Mouse (Mus musculus) limb, embryonic 13.5 days (tissue): ENCODE measurements at regions not wholly inside any gene's neighbourhood (a gene's known extent, or its start where the extent isn't known, plus 50 kb on each side); places are given as distances from the start of the nearest gene placed in this dataset.
"Not testable (repeated sequence)": the region's sequence is repeated elsewhere in the genome, so short reads cannot be mapped to it uniquely, and the experiment has no call there.

Source experiments
- ATAC-seq: fragments of 200-750 bp; cut with Nextera tagmentation; 2 replicates; pipeline ENCODE4 v1.8.0; 2017; ENCODE audit warnings: low read depth, moderate number of reproducible peaks, moderate TSS enrichment; ENCODE audit not compliant: low FRiP score
- H3K27ac ChIP-seq: fragments of 300-500 bp; sonication (generic); 2 replicates; pipeline ENCODE4 v1.5.1; 2015; ENCODE audit warnings: inconsistent platforms, mild to moderate bottlenecking, moderate library complexity
- H3K27me3 ChIP-seq: fragments of 300-500 bp; sonication (generic); 2 replicates; pipeline ENCODE4 v1.6.1; 2015; ENCODE audit warnings: mild to moderate bottlenecking, inconsistent platforms
- H3K36me3 ChIP-seq: fragments of 300-500 bp; sonication (generic); 2 replicates; pipeline ENCODE4 v1.6.1; 2015; ENCODE audit warnings: inconsistent platforms, mild to moderate bottlenecking, moderate library complexity
- H3K4me1 ChIP-seq: fragments of 300-500 bp; sonication (generic); 2 replicates; pipeline ENCODE4 v1.6.1; 2015; ENCODE audit warnings: inconsistent platforms
- H3K4me2 ChIP-seq: fragments of 300-500 bp; sonication (generic); replicated peaks from 2 replicates; pipeline ENCODE4 v1.6.1; 2015; ENCODE audit warnings: inconsistent platforms, mild to moderate bottlenecking, moderate library complexity
- H3K4me3 ChIP-seq: fragments of 300-500 bp; sonication (generic); 2 replicates; pipeline ENCODE4 v1.5.1; 2015; ENCODE audit warnings: moderate library complexity, mild to moderate bottlenecking, inconsistent platforms
- H3K9ac ChIP-seq: fragments of 300-500 bp; sonication (generic); 2 replicates; pipeline ENCODE4 v1.6.1; 2015; ENCODE audit warnings: mild to moderate bottlenecking, inconsistent platforms
- H3K9me3 ChIP-seq: fragments of 300-500 bp; sonication (generic); 2 replicates; pipeline ENCODE4 v1.6.1; 2016; ENCODE audit warnings: inconsistent platforms
- WGBS: fragments of 180-500 bp; shearing (Covaris S2); methylation state at CpG from one replicate; pipeline ENCODE4 v1.1.7; 2015; 5-methylcytosine and 5-hydroxymethylcytosine counted together

DNA sequence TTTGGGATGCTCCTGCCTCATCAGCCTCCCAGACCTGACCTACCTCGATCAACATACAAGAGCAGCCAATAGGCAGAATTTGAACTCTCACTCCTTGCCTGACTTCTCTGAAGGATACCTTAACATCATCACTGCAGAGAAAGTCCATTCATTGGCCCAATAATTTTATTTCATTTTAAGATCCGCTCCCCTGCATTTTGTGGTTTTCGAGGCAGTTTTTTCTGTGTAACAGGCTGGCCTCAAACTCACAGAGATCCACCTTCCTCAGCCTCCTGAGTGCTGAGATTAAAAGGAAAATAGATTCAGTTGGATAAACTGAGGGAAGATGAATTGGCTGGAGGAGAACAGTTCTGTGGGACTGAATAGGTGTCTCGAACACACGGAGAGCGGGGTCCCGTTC is 216.4 kb downstream of the Ankrd50 start:
- WGBS, result 97% methylated on average over 7 of the region's 7 CpGs

DNA sequence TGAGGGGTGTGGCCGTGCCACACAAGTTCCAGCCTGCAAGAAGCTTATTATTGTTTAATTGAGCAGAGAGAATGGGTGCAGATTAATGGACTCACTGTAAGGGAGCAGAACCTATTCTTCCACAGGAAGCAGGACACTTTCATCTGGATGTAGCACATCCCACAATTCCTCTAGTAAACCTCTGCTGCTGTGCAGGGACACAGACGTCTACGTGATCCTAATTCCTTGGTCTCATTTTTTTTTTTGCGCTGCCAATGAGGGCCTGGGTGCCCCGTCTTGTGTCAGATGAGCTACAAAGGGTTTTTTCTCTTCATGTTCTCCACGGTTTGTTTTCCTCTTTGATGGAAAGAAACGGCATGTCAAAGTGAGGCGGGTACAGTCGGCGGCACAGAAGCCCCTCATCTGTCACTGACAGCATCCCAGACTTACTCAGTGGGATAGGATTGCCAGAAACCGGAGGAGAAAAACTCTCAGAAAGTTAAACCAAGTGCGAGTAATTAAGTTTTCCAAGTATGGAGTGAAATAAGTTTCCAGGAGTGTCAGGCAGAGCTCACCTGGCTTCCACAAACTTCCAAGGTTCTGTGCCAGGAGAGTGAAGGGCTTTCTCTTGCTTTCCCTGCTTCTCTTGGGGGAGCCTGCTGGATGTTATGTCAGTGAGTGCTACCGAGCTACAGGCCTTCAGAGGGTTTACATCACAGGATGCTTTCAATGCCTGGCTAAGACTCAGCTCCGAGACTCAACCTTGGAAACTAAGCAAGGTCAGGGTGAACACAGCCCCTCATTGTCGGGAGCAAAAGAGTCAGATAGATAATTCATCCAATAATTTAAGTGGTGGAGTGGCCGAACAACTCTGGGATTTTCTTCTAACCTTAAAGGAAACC is 221.1 kb downstream of the Ankrd50 start:
- no peaks in the 10 kb centered on the region for H3K27me3 ChIP-seq
- H3K9ac ChIP-seq, result no peak overlapping the region
- no peak for ATAC-seq
- H3K4me1 ChIP-seq, result peaks cover 16% of the 10 kb centered on the region; the same call in 1 of the 2 replicates
- no peak overlapping the region for H3K4me2 ChIP-seq
- 52% methylated on average over 16 of the region's 16 CpGs for WGBS
- peaks cover 4% of the 10 kb centered on the region; the same call in 1 of the 2 replicates for H3K9me3 ChIP-seq
- H3K27ac ChIP-seq, result no peak overlapping the region
- no peaks in the 10 kb centered on the region for H3K36me3 ChIP-seq
- no peak overlapping the region for H3K4me3 ChIP-seq

More for the DNA sequence above, 216.4 kb downstream of the Ankrd50 start:
- no peak overlapping the region for H3K4me2 ChIP-seq
- H3K4me1 ChIP-seq, result 0 out of 2 replicates have a peak, but pooled peaks cover 3% of the 10 kb centered on the region
- H3K9ac ChIP-seq, result no peak overlapping the region
- H3K27me3 ChIP-seq, result no peaks in the 10 kb centered on the region
- no peaks in the 10 kb centered on the region for H3K36me3 ChIP-seq
- ATAC-seq, result no peak
- H3K4me3 ChIP-seq, result no peak overlapping the region
- no peak overlapping the region for H3K27ac ChIP-seq
- H3K9me3 ChIP-seq, result peaks cover 4% of the 10 kb centered on the region; the same call in 1 of the 2 replicates

DNA sequence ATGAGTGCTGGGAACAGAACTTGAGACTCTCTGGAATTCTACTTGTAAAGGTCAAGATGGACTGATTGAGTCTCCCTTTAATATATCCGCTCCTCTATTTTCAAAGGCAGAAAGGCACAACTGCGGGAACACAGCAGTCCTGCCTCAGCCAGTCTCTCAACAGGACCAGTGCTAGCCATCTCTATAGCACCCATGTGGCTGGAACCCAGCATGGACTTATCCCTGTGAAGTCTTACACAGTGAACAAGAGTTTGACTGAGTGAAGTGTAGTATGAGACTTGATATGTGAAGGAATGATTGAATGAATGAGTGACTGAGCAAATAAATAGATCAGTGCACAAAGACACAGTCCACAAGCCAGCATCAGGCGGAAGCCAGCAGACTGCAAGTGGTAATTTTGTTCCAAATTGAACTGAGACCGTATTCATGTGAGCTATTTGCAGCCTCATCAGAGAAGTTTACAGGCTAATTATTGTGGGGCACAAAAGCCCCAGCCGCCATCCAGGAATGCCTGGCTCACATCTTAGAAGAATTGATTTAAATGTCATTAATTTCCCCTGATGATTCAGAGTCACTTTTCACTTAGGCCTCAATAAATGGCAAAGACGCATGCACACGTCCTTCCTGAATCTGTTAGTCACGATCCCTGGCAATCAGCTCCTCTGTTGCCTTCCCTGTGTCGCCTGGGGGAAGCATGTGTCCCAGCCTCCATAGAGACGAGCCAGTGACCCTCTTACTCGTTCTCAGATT is 223.1 kb downstream of the Ankrd50 start:
- no peak overlapping the region for H3K9ac ChIP-seq
- peaks cover 4% of the 10 kb centered on the region; the same call in 1 of the 2 replicates for H3K9me3 ChIP-seq
- no peak overlapping the region for H3K27ac ChIP-seq
- peaks cover 30% of the 10 kb centered on the region for H3K4me1 ChIP-seq
- no peaks in the 10 kb centered on the region for H3K27me3 ChIP-seq
- H3K4me3 ChIP-seq, result no peak overlapping the region
- no peak overlapping the region for H3K4me2 ChIP-seq
- WGBS, result 48% methylated on average over 11 of the region's 11 CpGs
- H3K36me3 ChIP-seq, result no peaks in the 10 kb centered on the region
- no peak for ATAC-seq

DNA sequence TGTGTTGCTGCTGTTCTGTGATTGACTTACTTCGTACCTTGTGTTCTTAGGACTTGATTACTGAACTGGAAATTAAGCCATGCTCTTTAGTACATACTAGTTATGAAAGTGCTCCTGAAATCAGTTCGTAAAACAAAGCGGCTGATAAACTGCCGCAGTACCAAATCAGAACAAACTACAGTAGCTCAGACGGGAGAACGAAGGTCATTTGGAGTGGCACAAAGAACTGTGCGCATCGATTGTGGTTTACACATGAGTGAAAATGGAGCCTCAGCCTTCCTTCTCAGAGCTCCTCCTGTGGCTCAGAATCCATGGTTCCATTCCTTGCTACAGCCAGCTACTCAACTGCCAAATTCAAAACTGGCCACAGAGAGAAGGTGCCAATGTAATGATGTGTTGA is 225.4 kb downstream of the Ankrd50 start:
- H3K27me3 ChIP-seq, H3K4me2 ChIP-seq, H3K4me3 ChIP-seq, H3K27ac ChIP-seq, H3K9ac ChIP-seq, H3K9me3 ChIP-seq, ATAC-seq, H3K36me3 ChIP-seq: not testable (repeated sequence)
- H3K4me1 ChIP-seq, result peaks cover 30% of the 10 kb centered on the region
- 87% methylated on average over 8 of the region's 8 CpGs for WGBS

DNA sequence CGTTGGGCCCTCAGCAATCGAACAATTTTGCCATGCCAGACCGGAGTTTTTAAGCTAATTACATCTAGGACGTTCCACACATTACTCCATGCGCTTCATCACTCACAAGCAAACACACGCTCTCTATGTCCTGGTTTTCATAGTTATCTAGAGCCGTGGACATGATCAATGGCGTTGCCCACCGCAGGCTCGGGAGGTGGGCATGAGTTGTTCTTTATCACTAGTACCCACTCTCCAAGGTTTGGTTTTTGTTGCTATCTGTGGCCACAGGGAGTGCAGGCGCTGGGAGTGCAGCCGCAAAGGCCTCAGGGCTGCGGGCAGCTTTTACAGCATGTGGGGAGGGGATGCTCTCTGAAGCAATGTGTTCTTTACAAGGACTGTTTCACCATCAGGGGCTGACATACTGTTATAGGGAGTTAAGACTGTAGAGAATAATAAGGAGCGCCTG is 226.8 kb downstream of the Ankrd50 start:
- H3K9me3 ChIP-seq, result 0 out of 2 replicates have a peak, but pooled peaks cover 8% of the 10 kb centered on the region
- no peak overlapping the region for H3K27ac ChIP-seq
- WGBS, result 49% methylated on average over 14 of the region's 14 CpGs
- no peak overlapping the region for H3K9ac ChIP-seq
- no peaks in the 10 kb centered on the region for H3K27me3 ChIP-seq
- ATAC-seq, result no peak
- H3K4me1 ChIP-seq, result peaks cover 23% of the 10 kb centered on the region
- H3K36me3 ChIP-seq, result no peaks in the 10 kb centered on the region
- H3K4me2 ChIP-seq, result 0 out of 2 replicates have a peak overlapping the region, but pooled peaks have one; percentile 7
- H3K4me3 ChIP-seq, result no peak overlapping the region

DNA sequence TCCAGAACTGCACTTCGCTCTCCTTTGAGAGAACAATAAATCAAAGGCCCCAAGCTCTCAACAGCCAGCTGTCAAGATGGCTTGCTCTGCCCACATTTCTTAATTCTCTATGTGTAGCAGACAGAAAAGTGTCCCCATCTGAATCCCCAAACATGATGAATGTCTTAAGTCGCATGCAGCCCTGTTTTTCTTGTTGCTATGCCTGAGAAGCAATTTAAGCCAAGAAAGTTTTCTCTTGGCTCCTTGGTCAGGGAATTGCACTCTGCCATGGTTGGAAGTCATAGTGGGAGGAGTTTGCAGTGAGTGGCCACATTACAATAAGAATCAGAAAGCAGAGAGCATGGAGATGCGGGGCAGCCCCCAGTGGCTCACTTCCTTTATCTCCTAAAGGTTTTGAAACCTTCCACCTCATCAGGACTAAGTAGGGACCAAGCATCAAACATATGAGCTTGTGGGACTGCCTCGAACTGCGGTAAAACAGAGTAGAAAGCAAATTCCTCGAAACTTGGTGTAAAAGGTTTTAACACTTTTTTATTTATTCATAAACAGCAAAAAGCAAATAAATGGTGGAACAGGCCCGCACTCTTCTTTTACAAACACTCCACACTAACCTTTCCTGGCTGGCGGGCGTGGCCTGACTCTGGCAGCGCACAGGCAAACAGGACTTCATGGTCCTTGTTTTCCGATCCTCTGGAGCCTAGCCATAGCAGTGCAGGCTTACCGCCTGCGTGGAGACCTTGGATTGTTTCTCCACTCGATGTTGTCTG is 227.4 kb downstream of the Ankrd50 start:
- Histone ChIP-seq H3K9me3 (0 out of 2 replicates have a peak, but pooled peaks cover 8% of the 10 kb centered on the region), H3K36me3 (no peaks in the 10 kb centered on the region), H3K4me3 (no peak overlapping the region), H3K27me3 (no peaks in the 10 kb centered on the region), H3K4me1 (peaks cover 23% of the 10 kb centered on the region), H3K9ac (no peak overlapping the region), H3K27ac (no peak overlapping the region), H3K4me2 (0 out of 2 replicates have a peak overlapping the region, but pooled peaks have one; percentile 7)
- ATAC-seq, result no peak
- 55% methylated on average over 14 of the region's 14 CpGs for WGBS

DNA sequence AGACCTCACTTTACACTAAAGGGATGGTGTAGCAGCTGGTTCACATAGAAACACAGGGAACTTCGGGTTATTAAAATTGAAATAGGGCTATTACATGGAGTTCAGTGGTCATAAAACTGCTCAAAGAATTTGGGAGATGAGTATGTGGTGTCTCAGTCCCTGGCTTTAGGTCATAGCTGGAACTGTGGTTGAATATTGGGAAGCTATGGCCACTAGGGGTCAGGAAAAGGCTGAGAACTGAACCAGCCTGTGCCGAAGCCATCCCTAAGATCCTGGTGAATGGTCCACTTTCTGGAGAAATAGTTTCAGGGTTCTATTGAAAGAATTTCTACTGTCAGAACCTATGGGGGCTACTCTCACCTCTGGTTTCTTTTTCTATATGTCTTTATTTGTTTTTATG is 229.0 kb downstream of the Ankrd50 start:
- WGBS, result 12% methylated on average over 2 of the region's 2 CpGs
- no peak overlapping the region for H3K4me3 ChIP-seq
- 0 out of 2 replicates have a peak, but pooled peaks cover 8% of the 10 kb centered on the region for H3K9me3 ChIP-seq
- H3K4me1 ChIP-seq, result peaks cover 14% of the 10 kb centered on the region
- ATAC-seq, result no peak
- H3K9ac ChIP-seq, result no peak overlapping the region
- no peaks in the 10 kb centered on the region for H3K36me3 ChIP-seq
- no peaks in the 10 kb centered on the region for H3K27me3 ChIP-seq
- H3K27ac ChIP-seq, result no peak overlapping the region
- H3K4me2 ChIP-seq, result no peak overlapping the region

DNA sequence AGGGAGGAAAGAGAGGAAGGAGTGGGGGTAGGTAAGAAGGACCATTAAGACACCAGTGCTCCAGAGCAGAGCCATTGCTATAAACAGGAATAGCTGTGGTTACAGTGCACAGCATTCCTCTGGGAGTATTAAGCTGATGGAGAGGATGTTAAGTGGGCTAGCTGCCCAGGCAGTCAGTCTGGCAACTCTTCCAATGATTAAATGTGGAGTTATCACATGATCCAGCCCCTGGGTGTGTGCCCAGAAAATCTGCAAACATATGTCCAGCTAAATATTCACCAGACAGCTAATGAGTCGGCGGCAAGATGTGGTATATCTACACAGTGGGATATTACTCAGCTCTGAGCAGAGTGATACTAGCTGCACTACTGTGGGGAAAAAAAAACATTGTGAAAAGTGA is 229.7 kb downstream of the Ankrd50 start:
- no peaks in the 10 kb centered on the region for H3K36me3 ChIP-seq
- H3K4me2 ChIP-seq, result no peak overlapping the region
- H3K9me3 ChIP-seq, result 0 out of 2 replicates have a peak, but pooled peaks cover 8% of the 10 kb centered on the region
- no peak overlapping the region for H3K4me3 ChIP-seq
- no peaks in the 10 kb centered on the region for H3K27me3 ChIP-seq
- H3K27ac ChIP-seq, result no peak overlapping the region
- WGBS, result 70% methylated on average over 2 of the region's 2 CpGs
- H3K9ac ChIP-seq, result no peak overlapping the region
- peaks cover 14% of the 10 kb centered on the region for H3K4me1 ChIP-seq
- ATAC-seq, result peak; percentile 62; the same call in 1 of the 2 replicates

DNA sequence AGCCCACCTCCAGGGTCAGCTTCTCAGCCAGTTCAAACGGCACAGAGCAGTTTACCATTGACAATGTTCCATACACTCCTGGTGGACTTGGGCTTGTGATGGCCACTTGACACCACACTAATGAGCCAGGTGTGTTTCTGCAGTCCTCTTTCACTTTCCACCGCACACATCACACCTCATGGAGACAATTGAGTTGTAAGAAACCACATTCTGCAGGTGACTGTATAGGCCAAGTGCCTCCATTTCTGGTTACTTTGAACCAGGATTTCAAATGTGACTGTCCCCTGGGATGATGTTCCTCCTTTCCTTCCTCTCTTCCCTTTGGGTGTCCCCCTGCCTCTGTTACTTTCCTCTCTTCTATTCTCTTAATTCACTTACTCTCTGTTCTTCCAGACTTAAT is 233.1 kb downstream of the Ankrd50 start:
- H3K9me3 ChIP-seq, result 0 out of 2 replicates have a peak, but pooled peaks cover 8% of the 10 kb centered on the region
- 62% methylated on average over 2 of the region's 2 CpGs for WGBS
- H3K4me3 ChIP-seq, result no peak overlapping the region

DNA sequence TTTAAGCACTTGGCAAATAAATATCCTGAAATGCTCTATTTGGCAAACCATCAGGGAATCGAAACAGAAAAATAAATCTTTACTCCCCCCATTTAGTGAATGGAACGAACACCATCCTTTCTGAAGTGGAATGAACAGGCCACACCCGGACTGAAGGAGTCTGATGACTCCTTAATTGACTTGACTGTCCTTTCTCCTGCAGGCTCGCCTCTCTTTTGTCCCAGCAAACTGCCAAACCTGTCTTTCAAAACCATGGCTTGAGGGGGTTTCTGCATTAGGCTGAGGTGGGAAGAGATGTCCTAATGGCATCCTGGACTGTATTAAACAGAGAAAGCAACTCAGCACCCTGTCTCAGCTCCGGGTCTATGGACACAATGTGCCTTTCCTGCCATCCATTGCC is 234.1 kb downstream of the Ankrd50 start:
- H3K27me3 ChIP-seq, result no peaks in the 10 kb centered on the region
- H3K4me1 ChIP-seq, result peaks cover 9% of the 10 kb centered on the region

More for the DNA sequence above, 233.1 kb downstream of the Ankrd50 start:
- Histone ChIP-seq H3K4me2 (no peak overlapping the region), H3K27ac (no peak overlapping the region), H3K4me1 (peaks cover 4% of the 10 kb centered on the region; the same call in 1 of the 2 replicates), H3K9ac (no peak overlapping the region), H3K36me3 (no peaks in the 10 kb centered on the region), H3K27me3 (no peaks in the 10 kb centered on the region)
- no peak for ATAC-seq

DNA sequence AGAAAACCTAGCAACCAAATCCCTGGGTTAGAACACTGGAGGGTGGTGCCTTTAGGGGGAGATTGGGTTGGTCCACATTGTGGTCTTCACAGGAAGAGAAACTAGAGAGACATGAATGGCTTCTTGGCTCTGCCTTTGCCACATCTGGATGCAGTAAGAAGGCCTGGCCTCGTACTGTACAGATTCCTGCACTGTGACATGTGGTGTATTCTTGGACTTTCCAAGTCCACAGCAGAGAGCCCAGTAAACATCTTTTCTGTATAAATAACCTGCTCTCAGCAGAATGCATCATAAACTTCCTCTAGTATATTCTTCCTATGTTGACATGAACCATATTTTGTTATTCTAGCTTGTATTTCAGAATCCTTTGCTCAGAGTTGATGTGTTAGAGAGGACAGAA is 235.7 kb downstream of the Ankrd50 start:
- Histone ChIP-seq H3K36me3 (no peaks in the 10 kb centered on the region), H3K4me3 (no peak overlapping the region), H3K27me3 (no peaks in the 10 kb centered on the region), H3K4me1 (peaks cover 9% of the 10 kb centered on the region), H3K9ac (no peak overlapping the region), H3K4me2 (no peak overlapping the region), H3K27ac (no peak overlapping the region), H3K9me3 (no peaks in the 10 kb centered on the region)
- WGBS, result 59% methylated on average over 1 of the region's 1 CpGs
- ATAC-seq, result no peak

More for the DNA sequence above, 234.1 kb downstream of the Ankrd50 start:
- ATAC-seq, result no peak
- Histone ChIP-seq H3K9me3 (0 out of 2 replicates have a peak, but pooled peaks cover 8% of the 10 kb centered on the region), H3K4me2 (no peak overlapping the region), H3K9ac (no peak overlapping the region), H3K27ac (no peak overlapping the region), H3K4me3 (no peak overlapping the region), H3K36me3 (no peaks in the 10 kb centered on the region)
- 75% methylated on average over 5 of the region's 5 CpGs for WGBS
